Mouse (Mus musculus): ENCODE data around the gene Lhb.
A peak's percentile ranks its signal among the peaks of the same experiment; 100 is the strongest.

Gene Lhb

GRCm38 (mm10) chr7:45413864-45414739, 6.5 kb upstream of the Lhb start:
- DNase-seq (ENCODE audit: low spot score): peak; percentile 80

DNA sequence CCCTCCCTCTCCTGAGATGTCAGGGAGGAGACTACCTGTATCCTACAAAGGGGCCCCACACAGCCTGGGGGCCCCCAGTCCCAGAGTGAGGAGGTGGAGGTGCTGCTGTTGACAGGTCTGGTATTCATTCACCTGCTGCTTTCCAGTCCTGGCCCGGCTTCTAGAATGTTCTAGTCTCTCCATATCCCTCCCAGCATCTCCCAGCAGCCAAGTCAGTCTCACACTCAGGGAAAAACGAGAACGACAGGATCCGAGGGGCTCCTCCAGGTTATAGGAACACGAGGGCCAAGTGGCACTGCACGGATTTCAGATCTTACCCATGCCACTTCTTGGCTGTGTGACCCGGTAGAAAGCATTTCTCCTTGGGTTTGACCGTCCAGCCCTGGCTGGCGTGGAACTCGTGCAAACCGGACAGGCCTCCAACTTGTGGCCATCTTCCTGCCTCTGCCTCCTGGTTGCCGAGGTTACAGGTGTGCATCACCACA, 5.8 kb upstream of the Lhb start:
- no peak for DNase-seq (ENCODE audit: low spot score)

- no peak for DNase-seq (ENCODE audit: low spot score)
Observed at GRCm38 (mm10) chr7:45415636-45416035, 5.0 kb upstream of the Lhb start.

DNA sequence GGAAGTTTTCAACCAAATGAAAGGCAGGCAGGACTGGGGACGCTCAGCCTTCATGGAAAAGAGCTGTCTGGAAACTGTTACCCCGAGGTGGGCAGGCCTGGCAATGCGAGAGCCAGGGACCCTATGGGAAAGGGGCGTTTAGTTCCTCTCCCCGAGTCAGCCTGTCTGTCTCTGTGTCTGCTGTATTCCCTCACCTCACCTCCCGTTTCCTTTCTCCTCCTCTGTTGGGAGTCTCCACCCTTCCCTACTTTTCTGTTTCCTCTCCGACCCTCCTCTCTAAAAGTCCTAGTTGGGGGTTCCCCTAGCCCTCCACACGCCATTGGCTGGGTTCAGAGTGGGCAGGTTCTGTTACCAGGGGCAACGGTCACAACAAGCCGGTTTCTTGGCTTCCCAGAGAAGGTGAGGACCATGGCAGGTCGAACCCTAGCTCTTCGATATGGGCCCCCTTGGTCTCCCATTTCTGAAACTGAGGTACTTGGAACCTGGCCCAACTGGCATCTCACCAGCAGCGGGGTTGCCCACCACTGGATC, 2.6 kb upstream of the Lhb start:
- DNase-seq (ENCODE audit: low spot score): no peak

GRCm38 (mm10) chr7:45419859-45420614, 583 bp upstream of the Lhb start:
- DNase-seq (ENCODE audit: low spot score): no peak

GRCm38 (mm10) chr7:45421194-45421593, 574 bp downstream of the Lhb start:
- DNase-seq (ENCODE audit: low spot score): no peak

- no peak for DNase-seq (ENCODE audit: low spot score)
Observed at GRCm38 (mm10) chr7:45426556-45426955, 5.9 kb downstream of the Lhb start.

DNA sequence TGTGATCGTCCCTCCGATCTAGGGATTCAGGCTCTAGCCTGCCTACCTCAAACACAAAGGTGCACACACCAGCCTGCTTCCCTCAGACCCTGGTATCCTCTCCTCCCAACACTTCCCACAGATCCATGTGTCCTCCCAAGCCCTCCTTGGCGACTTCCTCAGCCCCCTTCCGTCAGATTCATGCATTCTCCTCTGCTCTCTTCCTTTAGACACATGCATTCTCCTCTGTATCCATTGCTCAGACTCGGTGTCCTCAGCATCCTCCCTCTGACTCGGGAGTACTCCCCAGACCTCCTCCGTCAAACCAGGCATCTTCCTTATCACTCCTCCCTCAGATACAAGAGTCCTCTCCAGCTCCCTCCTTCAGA, 13.2 kb downstream of the Lhb start:
- DNase-seq (ENCODE audit: low spot score): no peak

DNA sequence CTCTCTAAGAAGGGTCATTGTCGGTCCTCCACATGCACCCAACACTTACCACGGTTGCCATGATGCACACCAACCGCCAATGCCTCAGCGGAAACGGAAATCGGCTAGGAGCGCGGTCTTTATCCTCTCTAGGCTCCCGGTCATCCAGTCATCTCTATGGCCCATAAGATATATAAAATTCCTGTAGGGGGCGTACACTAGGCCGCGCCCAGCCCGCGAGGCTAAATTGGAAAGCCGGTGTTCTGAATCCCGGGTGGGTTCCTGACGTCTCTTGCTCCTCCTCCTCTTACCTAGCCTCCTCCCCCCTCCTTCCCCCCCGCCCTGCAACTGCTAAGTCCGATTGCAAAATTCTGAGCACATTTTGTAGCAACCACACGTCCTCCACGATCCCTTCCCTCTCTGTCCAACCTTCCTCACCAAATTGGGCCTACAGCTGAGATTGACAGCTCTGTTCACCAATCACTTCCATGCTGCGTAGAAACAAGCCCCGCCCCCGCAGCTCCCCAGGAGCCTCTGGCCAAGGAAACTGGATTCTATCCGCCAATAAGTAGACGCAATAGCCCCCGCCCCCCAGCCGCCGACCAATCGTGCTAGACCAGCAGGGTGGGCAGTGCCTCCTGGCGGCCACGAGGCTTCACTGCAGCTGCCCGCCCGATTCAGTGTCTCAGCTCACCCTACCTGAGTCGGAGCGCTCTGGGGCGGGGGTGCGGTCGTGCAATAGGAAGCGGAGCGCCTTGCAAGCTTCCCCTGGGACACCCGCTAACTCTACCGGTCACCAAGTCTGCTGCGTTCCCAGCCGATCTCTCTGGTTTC, 13.8 kb downstream of the Lhb start, which contains the start of gene Gys1:
Gene Gys1 (plus strand): TSS at position 642 of the 813 bp plus-strand sequence.
- peak; percentile 100 for DNase-seq (ENCODE audit: low spot score)

- no peak for DNase-seq (ENCODE audit: low spot score)
Observed at GRCm38 (mm10) chr7:45435038-45435437, 14.4 kb downstream of the Lhb start.

DNA sequence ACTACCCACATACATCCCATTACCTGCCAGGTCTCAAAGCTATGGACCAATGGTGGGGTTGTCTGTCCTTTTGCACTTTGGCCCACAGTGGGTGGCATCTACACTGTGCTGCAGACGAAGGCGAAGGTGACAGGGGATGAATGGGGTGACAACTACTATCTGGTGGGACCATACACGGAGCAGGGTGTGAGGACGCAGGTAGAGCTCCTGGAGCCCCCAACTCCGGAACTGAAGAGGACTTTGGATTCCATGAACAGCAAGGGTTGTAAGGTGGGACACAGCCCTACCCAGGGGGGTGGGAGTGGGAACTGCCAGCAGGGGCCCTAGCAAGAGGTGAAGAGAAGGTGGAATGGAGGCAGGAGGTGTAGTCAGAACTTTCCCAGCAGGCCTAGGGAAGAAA, 15.8 kb downstream of the Lhb start:
- DNase-seq (ENCODE audit: low spot score): no peak

- DNase-seq (ENCODE audit: low spot score): no peak
Observed at GRCm38 (mm10) chr7:45437046-45437445, 16.4 kb downstream of the Lhb start.

- DNase-seq (ENCODE audit: low spot score): peak; percentile 48
Observed at GRCm38 (mm10) chr7:45437521-45438276, 17.1 kb downstream of the Lhb start, which contains the start of gene Ruvbl2. Gene Ruvbl2 (minus strand): TSS chr7:45438096.

DNA sequence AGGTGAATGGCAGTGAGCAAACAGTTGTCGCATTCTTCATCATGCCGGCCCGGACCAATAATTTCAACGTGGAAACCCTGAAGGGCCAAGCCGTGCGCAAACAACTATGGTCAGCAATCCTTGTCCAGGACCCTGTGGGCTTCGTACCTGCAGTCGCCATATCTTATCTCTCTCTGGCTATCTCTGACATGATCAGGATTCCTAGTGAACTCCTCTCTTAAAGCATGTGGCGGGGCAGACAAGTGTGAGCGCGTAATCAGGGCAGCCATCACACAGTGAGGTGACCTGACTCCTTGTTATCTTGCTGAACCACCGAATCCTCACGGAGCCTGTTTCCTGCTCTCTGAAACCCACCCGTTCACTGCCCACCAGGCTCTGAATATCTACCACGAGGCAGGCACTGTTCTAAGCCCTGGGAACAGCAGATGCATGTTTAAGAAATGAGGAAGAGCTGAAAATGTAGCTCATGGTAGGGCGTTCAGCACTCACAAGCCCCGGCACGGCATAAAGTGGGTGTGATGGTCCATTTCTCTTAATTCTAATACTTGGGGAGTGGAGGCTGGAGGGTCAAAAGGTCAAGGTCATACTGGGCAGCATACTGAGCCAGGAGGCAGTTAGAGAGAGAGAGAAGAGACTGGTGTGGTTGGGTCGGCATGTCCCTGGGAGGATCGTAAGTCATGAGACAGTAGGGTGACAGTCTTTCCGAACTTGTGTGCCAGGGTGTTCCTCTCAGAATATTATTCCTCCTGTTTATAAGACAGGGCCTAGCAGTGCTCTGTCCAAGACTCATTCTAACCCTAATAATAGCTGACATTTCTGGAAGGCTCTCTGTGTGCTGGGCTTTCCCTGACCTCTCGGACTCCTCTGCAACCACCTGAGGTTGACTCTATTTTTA, 23.2 kb downstream of the Lhb start:
- DNase-seq (ENCODE audit: low spot score): no peak

DNA sequence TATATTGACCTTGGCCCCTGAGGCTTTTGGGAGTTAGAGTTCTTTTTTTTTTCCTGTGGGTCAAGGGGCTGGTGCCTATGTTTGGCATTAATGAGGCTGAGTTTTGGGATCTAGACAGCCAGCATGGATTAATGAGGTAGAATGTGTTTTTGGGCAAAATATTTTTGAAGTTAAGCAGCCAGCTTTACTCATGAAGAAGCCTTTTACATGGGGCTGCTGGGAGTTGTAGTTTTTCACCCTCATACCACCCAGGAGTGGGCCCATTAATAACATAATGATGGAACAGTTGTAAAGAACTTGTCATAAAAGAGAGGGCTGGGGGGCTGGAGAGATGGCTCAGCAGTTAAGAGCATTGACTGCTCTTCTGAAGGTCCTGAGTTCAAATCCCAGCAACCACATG, 26.0 kb downstream of the Lhb start:
- no peak for DNase-seq (ENCODE audit: low spot score)

DNA sequence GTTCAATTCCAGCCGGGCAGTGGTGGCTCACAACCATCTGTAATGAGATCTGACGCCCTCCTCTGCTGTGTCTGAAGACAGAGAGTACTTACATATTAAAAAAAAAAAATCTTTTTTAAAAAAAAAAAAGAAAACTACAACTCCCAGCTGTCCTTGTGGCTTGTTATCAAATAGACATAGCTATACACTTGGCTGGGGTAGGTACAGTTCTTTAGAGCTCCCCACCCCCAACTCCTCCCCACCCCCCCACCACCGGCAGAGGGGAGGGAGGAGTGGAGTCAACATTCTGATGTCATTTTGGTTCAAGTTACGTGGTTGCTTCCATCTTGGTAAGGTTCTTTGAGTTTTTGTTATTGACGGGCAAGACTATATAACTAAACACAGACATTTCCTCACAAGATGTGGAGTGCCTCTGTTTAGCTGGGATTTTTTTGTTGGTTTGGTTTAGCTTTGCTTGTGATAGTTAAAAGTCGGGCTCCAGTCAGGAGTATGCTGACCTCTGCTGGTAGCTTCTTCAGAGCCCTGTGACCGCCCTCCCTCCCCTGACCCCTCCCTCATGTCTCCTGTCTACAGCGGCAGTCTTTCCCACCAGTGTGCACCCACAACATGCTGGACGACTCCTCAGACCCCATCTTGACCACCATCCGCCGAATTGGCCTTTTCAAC, 26.8 kb downstream of the Lhb start:
- no peak for DNase-seq (ENCODE audit: low spot score)

- DNase-seq (ENCODE audit: low spot score): no peak
Observed at GRCm38 (mm10) chr7:45449974-45450373, 29.4 kb downstream of the Lhb start.

DNA sequence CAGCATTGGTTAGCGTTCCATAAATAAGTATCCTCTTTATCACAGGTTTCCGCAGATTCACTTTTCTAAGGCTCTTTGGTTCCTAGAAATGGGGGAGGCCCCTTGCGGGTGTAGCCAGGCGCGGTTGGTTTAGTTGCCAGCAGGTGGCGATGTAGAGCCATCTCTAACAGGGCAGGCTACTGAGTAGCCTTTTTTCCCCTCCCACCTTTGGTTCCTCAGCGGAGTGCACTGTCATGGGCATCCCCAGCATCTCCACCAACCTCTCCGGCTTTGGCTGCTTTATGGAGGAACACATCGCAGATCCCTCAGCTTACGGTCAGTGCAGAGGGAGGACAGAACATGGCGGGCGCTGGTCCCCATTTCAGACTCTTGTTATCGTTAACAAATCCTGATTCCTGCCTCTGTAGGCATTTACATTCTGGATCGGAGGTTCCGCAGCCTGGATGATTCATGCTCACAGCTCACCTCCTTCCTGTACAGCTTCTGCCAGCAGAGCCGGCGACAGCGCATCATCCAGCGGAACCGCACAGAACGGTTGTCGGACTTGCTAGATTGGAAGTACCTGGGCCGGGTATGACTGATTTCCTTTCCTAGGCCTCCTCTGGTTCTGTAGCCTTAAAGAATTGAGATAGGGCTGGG, 30.8 kb downstream of the Lhb start:
- DNase-seq (ENCODE audit: low spot score): peak; percentile 84

DNA sequence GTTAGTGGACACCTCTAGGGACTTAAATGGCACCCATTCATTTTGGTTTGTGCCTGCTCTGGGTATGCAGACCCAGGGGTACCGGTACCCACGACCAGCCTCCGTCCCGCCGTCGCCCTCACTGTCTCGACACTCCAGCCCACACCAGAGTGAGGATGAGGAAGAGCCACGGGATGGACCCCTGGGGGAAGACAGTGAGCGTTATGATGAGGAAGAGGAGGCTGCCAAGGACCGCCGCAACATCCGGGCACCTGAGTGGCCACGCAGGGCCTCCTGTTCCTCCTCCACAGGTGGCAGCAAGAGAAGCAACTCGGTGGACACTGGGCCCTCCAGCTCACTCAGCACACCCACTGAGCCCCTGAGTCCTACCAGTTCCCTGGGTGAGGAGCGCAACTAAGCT, 34.4 kb downstream of the Lhb start:
- no peak for DNase-seq (ENCODE audit: low spot score)
